Mouse (Mus musculus): ENCODE data around the gene Elmo2.
A peak's percentile ranks its signal among the peaks of the same experiment; 100 is the strongest.

Gene Elmo2

DNA sequence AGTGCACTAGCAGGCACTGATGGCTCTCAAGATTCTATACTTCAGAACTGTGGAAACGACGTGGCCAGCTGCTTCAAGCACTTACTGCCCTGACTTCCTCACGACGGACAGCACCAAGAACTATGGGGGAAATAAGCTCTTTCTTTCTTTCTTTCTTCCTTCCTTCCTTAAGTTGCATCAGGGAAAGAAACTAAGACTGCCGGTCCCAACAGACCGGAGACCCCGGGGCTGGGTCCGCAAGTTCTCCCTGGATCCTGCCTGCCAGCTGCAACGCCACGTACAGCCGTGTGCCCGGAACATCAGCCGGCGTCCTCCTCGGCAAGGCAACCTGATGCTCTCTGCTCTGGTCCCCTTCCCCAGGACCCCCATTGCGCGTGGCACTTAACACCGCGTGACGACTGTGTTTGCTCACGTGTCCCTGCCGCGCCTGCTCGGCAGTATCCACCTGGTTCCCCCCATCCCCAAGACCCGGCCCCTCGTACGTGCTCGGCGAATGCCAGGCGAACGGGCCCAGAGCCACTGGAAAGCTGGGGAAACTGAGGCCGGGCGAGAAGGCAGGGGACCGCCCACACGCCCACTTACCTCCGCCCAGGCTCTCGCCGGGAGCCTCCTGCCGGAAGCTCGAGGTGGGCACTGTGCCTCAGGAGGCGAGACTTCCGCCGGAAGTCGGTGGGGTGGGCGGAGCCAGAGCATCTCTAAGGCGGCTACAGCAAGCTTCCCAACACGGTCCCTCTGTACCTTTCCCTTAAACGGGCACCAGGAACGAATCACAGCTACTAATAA is 38.9 kb downstream of the Elmo2 start, which contains the start of gene Slc35c2:
Slc35c2 (minus strand) TSS at position 668 of the 783 bp plus-strand sequence.
- peak; percentile 95 for DNase-seq

DNA sequence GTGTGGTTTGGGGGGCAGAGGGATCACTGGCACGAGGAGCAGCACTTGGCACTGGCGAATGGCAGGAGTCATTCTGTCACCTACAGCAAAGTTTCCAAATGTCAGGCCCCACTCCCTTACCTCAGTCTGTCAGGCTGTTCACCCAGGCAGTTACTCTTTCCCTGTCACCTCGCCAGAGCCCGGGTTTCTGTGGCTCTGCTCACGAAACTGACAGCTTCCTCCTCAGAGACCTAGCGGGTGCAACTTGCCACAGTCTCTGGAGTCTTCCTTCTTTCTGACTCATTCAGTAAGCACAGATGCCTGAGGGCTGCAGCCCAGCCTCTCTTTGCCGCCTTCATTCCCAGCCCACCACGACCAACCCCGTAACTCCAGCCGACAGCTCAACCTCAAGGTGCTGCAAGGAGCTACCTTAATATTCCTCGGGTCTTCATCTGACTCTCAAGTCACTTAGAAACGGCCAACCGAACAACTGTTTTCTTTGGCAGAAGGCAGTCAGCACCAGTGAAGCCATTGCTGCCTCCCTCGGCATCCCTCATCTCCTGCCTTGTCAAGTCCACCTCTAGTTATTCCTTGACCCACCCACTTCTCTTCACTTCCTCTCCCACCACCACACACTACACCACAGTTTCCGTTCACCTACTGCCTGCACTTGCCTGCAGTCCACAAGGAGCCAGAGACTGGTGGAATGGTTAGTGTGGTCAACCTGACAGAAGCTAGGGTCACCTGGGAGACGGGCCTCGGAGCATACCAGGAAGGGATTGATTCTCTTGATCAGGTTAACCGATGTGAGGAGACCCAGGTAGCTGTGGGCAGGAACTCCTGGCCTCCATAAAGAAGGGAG is 39.7 kb downstream of the Elmo2 start:
- no peak for DNase-seq

DNA sequence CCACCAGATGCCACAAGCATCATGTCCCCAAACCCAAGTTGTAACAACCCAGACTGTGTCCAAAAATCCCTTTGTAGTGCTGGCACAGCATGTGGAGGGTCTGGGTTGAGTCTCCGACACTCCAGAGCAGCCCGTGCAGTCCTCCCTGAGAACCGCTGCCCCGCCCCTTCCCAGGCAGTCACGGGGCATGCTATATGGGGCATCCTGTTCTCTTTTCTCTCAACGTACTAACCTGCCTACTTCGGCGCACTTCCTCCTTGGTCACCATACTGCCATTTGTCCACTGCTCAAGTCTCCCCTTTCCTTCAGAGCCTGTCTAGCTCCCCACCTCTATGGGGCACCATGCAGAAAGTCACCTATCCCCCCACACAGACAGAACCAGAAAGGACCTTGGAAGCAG is 40.7 kb downstream of the Elmo2 start:
- DNase-seq, result no peak

DNA sequence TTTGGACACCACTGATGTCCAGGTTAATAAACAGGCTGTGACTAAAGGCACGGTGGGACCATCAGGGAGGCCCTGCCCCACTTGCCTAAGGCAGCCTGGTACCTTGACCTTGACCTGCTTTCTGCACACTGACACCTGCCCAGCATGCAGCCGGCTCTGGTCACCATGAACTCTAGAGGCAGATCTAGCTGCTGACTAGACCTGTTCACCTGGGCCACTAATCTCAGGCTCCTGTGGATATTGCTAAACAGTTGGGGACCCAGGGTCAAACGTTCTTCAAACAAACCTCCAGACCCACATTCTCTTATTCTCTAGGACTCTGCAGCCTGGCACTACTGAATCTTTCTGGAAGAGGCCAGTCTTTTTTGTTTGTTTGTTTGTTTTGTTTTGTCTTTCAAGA is 41.2 kb downstream of the Elmo2 start:
- no peak for DNase-seq

DNA sequence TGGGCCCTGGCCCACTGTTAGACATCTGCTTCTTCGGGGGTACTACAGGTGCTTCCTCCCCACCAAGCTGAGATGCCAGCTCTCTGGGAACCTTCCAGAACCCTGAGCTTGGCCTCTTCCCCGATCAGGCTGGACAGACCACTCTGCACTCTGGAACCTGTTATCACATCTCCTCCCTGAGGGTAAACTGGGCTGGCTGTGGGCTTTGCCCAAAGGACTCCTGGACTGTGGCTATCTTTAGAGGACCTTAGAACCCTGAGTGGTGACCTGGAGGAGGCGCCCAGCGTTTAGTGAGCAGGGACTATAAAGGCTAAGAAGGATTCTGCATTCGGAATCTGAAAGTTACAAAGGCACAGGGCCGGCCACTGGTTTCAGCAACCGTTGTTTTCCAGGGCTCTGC is 41.9 kb downstream of the Elmo2 start:
- no peak for DNase-seq

DNA sequence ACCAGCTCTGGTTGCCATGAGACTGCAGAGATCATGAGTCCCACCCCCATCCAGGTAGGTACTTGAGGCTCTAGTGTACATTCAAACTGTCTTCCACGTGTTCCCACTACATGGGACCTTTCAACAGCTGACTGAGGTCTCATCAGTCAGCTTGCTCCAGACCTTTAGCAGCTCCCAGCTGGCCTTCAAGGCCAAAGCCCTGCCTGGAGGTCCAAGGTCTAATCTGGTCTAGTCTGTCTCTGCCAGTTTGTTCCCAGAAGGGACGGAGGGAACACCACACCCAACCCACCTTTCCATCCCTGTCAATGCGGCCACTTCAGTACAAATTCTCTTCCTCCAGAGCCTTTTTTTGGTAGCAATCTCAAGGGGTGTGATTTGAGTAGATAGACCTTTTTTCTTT is 42.6 kb downstream of the Elmo2 start:
- DNase-seq, result no peak

DNA sequence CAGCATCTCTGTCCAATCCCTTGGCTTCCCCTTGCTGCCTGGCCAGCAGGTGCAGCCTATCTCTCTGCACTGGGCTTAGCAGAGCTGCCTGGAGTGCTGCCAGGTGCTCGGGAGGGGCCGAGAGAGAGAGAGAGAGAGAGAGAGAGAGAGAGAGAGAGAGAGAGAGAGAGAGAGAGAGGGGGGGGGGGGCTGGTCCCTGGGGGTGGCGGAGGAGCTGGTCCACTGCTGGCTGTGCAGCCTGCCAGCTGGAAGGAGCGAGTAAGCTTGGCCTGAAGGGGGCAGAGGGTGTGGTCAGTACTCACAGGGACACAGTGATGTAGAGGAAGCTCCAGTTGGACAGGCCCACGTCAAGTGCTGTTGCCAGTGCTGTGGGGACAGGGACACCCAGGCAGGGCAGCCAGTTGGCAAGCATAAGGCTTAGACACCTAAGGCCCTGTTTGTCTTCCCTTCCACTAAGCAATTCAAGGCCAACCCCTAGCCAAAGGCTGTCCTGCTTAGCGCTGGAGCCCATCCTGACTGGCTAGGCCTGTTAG is 44.4 kb downstream of the Elmo2 start:
- no peak for DNase-seq

DNA sequence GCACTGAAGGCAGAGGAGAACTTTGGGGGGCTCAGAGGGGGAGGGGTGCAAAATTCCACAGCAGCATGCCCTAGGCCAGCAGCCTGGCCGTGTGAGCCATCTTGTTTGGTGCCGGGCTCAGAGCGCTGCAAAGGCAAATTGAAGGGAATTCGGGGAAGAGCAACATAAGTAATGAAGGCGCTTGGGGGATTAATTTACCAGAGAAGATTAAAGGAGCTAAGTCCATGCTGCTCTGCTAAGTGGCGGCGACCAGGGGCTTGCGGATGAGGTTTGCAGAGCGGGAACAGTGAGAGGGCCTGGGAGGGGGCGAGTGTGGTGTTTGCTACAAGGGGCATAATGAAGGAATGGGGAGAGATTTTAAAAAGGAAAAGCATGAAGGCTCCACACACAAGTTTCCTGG is 46.9 kb downstream of the Elmo2 start:
- DNase-seq, result no peak

DNA sequence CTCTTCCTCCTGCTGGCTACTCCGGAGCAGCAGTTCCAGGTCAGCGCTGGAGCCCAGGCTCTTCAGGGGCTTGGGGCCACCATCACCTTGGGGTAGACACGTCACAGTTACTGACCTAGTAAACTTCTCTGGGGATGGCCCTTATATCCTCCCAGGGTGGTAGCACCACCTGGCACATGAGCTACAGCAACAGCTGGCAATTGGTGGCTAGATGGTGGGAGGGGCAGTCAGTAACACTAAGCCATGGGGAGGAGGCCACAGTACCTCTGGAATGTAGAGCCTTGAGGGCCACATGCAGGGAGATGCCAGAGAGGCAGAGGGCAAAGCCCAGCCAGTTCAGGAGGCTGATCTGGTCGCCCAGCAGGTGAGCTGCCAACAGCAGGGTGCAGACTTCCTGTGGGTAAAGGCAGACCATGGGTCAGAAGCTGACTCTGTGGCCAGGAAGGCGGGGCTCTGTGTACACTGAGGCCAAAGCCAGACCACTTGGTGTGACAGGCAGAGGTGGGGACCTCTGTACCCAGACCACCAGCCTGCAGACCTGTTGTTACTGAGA is 49.0 kb downstream of the Elmo2 start:
- no peak for DNase-seq

DNA sequence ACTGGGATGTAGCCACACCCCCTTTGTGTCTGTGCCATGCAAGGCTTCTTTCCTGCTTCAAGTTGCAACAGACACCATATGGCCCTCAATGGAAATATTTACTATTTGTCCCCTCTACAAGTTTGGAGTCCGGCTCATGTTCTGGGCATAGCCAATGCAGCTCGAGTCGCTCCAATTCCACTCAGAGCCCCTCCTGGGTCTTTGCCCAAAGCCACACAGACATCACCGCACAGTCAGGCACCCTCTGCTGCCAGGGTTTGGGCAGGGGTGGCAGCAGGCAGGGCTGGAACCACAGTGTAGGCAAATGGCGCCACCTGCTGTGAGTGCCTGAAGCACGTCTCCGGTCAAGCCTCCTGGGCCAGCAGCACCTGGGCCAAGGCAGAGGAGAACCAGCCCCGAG is 50.5 kb downstream of the Elmo2 start:
- peak; percentile 76 for DNase-seq

DNA sequence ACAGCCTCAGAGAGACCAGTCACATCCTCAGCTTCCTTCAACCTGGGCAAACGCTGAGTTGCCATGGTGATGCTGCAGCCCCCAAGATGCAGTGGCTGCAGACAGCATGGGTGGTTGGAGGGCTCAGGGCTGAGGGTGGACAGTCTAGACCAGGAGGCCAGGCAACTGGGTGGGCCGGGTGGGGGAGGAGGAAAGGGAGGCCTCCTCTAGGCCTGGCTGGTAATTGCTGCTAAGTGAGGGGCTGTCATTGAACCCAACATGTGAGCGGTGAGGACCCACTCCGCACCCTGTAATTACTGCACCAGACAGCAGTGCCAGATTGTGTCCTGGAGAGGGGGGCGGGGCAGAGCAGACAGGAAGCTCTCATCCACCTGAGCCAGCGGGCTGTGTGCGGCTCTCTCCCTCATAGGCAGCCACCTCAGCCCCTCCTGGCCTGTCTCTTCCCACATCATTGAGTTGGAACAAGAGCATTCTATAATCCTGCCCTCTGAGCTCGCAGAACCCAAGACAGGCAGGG is 51.1 kb downstream of the Elmo2 start:
- peak; percentile 31 for DNase-seq

DNA sequence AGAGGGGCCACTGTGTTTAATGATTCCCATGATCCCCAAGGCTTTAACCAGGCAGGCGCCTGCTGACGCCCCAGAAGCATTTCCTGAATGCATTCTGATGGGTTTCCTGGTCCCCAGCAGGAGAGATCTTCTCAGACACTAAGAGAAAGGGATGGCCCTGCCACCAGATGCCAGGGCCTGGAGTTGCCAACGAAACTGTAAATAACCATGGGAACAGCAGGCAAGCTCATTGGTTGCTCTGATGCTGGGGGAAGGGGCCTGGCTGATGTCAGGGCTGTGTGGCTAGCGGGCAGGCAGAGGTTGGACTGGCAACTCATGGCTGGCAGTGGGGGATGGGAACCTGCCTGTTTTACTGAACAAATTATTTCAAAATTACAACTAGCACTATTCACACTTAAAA is 52.7 kb downstream of the Elmo2 start:
- DNase-seq, result no peak

DNA sequence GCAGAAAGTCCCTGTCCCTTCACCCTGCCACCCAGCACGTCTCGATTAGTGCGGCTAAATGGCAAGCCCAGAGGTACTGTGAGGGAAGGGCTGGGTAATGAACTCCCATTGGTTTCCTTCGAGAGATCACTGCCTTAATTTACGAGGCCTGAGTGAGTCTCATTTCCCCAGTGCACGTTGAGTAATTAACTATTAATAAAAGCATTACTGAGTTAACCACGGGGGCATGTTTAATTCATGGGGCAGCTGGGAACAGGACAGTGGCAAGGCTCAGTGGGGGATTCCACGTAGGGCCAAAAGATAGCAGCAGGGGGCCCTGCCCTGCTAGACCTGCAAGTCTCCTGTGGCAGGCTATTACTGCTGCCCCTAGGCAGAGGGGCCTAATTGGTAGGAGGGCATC is 55.0 kb downstream of the Elmo2 start:
- DNase-seq, result peak; percentile 24

DNA sequence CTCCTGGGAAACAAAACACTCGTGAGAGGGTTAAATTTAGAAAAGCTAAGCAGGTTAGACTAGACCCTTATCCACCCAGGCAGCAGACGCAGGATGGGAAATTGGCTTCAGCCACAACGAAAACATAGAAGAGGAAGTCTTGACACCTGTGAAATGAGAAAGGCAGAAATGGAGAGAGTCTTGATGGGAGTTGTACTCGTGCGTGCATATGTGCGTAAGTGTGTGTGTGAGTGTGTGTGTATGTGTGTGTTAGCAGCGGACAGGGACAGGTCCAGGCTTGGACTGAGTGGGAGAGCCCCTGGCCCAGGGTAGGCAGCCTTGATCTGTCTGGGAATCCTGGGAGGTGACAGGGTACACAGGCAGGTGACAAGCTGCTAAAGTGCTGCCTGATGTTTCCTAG is 55.4 kb downstream of the Elmo2 start:
- no peak for DNase-seq

DNA sequence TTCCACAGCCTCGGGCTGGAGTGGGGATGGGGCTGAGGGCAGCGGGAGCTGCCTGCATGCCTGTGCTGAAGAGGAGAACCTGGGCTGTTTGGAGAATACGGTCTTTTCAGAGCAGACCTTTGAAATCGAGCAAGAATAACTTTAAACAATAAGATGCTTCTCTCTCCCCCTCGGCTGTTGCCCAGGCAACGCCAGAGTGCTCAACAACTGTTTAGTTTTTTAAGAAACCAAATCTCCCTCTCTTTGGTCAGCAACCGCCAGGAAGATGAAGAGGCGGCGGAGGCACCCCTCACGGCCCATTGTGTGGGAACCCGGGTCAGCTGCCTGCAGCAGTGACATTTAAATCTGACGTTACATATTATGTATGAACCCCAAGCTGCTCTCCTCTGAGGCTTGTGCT is 59.5 kb downstream of the Elmo2 start:
- DNase-seq, result peak; percentile 39

DNA sequence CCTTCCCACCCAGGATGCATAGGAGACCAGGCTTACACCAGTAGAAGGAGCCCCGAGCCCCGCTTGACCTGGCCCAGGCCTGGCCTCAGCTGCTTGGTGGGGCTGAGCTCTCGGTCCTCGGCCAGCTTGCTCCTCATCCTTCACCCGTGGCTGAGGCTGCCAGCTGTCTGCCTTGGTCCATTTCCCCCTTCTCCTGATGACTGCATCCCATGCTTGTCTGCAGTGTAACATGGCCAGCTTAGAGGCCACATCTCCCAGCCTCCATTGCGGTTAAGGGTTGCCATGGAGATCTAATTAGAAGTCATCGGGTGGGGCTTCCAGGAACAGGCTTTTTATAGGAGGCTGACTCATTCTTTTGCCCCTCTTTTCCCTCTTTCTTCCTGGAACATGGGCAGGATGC is 62.4 kb downstream of the Elmo2 start:
- DNase-seq, result no peak

DNA sequence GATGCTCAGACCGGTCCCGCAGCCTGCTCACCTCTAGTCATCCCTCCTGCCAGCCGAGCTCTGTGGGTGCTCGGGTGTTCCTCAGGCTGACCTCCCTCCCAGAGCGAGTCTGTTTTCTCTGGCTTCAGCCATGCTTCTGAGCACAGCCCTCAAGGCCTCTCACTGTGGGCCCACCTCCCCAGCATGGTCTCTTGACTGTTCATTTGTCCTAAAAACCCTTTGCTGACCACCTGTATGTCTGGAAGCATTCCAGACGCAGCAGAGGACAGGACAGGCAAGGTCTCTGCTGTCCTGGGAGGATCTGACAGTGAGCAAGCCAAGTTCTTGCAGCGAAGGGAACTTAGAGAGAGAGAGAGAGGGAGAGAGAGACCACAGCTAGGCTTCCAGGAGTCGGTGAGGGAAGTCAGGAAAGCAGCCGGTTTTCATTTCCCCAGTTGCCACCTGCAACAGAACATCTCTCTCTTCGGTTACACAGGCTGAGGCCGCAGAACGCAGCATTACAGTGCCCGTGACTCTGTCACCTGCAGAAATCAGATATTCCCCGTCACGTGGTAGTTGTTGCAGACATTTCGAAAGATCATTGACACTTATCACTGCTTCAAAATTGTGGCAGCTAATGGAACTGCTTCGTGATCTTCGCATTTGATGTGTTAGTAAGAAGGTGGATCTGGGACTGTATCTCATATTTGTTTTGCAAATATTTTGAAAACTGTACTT is 63.8 kb downstream of the Elmo2 start:
- no peak for DNase-seq

DNA sequence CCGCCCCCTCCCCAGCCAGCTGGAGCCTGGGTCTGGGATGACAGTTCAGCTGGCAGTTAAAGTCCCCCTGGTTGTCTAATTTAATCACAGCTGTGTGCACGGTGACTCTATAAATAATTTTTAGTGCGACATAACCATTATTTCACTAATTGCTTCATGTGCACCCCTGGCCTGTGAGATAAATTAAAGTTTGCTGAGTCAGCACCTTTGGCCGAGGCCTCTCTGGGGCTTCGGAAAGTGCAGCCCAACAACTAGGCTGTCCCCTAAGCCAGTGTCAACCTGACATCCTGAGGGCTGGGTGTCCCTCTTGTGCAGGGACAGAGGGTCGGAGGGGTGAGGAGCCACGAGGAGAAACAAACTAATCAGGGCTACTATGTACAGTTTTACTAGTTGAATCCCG is 66.4 kb downstream of the Elmo2 start:
- DNase-seq, result no peak

DNA sequence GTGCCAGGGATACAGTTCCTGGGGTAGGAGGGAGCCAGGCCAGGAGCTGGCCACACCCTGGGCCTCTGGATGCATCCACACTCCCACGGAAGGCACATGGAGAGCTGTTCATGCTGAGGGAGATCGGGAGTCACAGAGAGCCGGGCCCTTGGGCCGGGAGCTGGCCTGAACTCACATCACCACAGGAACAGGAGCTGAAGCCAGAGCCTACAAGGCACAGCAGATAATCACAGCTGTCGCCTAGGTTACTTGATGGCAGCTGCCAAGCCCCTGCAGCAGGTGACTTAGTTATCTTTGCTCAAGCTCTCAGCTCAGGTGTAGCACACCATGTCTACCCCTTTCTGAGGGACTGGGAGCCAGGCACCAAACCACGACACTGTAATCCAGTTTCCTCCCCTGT is 68.0 kb downstream of the Elmo2 start:
- DNase-seq, result no peak

DNA sequence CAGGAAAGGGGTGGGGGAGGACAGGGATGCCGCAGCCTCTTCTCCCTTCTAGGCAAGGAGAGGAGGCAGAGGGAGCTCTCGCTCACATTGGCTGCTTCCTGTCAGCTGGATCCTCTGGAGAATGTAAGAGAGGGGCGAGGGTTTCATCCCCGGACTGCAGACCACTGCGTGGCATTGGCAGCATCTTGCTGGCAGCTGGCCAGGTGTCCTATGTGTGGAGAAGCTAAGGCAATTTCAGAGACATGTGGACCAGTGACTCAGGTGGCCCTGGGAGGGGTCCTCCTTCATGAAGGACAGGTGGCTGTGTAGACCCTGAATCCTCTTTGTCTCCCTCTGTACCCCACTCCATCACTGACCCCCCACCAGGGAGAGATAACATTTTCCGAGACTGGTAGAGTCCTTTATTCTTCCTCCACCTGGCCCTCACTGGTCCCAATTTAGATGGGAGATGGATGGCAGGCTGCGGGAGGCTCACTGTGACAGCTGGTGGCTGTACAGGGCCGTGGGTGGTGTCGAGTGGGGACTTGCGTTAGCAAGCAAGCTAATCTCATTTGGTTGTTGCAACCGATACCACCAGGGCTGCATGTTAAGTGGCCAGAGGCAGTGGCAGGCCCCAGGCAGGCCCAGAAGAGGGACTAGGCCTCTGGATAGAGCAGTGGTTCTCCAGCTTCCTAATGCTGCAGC is 69.0 kb downstream of the Elmo2 start:
- no peak for DNase-seq

DNA sequence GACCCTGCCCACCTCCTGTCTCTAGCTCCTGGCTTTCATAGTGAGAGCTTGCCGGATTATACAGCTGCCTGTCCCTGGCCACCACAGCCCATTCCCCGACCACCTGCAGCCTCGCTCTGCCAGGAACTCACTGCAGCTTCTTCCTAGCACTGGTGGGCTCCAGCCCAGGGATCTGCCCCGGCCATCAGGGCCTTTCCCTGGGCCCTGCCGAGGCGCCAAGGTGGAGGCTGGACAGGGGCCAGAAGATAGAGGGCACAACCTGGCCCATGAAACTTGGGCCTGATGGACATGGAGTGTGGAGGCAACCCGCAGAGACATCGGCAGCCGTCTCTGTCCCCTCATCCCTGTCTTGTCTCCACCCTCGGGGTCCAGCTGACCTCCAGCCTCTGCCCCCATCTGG is 70.1 kb downstream of the Elmo2 start:
- DNase-seq, result no peak

DNA sequence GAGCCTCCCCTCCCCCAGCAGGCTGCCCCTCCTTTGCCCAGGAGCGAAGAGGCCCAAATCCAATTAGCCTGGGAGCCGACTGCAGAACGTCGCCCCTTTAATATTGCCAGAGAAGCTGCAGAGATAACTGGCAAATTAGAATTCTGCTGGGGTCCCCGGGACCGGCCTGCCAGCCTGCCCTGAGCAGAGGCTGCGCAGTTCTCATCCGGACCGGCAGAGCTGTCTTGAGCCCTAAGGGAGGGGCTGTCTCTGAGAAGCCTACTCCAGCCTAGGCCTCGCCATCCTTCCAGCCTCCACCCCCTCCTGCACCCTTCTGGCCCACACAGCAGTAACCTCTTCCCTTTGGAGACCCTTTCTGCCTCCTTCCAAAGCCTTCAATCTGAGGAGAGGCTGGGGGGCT is 72.4 kb downstream of the Elmo2 start:
- peak; percentile 41 for DNase-seq

Data from embryo, embryonic 11 days (tissue).